Comparison of ENCODE assay signal across 9 mouse cellular contexts in the genomic region with DNA sequence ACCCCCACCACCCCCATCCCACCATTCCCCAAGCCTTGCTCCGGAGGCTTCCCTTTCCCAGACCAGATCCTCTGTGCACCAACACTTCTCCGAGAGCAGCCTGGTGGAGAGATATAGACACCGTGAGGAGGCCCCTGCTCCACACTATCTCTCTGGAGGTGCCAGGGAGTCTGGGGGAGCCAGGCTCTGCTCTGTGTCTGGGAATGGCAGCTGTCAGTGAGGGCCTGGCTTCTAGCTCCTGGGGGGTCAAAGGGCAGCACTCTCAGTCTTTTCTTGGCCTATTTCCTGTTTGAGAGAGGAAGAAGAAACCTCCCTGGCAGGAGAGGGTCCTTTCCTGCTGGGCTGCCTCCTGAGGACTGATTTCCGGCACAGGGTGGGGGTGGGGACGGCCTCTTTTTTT. TPM values are rescaled to one million over a fixed set of nuclear protein-coding genes. Genes with fewer than 3 reads are reported as not detected.
A peak's percentile ranks its signal among the peaks of the same experiment; 100 is the strongest.
DNase-seq lines count a peak whose midpoint lies in the region; ATAC-seq and TF ChIP-seq lines count a peak whose summit lies in the region.
"Had no signal": no experiment of that assay in that cellular context is flagged by ENCODE, and none has a peak within 500 bp of the region (broad histone marks: within the 10 kb centered on the region; RNA-seq: fewer than 3 reads in every experiment).

No protein-coding gene starts in this region.

- ATAC-seq in erythroblast, adult 5-6 weeks (replicated peaks; ENCODE audit: low FRiP score, poor library complexity, severe bottlenecking): no peak
- ATAC-seq in lung, postnatal 0 days: 0 out of 2 replicates have a peak, but pooled peaks have one; percentile 8
- ATAC-seq in intestine, postnatal 0 days: peak; percentile 31
- no peak for ATAC-seq in neural tube, embryonic 13.5 days (ENCODE audit: low read depth)

- no peaks in the 10 kb centered on the region for H3K27me3 ChIP-seq in erythroblast, embryonic 14.5 days (ENCODE audit: control insufficient read depth)
- H3K27me3 ChIP-seq in lung, postnatal 0 days (replicated peaks; ENCODE audit: insufficient read depth, low read length): no peaks in the 10 kb centered on the region
- no peaks in the 10 kb centered on the region for H3K27me3 ChIP-seq in intestine, postnatal 0 days (replicated peaks; ENCODE audit: control insufficient read depth, insufficient read depth, low read length)
- no peaks in the 10 kb centered on the region for H3K27me3 ChIP-seq in neural tube, embryonic 13.5 days

- TF ChIP-seq EP300 in lung, postnatal 0 days (IDR thresholded peaks at IDR 0.05): no peak

- H3K4me2 ChIP-seq in lung, postnatal 0 days (replicated peaks; ENCODE audit: low read depth, low read length): no peak overlapping the region
- peak overlapping the region; percentile 51 for H3K4me2 ChIP-seq in intestine, postnatal 0 days (replicated peaks; ENCODE audit: low read depth)
- no peak overlapping the region for H3K4me2 ChIP-seq in neural tube, embryonic 13.5 days

- H3K27ac ChIP-seq in lung, postnatal 0 days (ENCODE audit: low read length): peak overlapping the region; percentile 68
- H3K27ac ChIP-seq in intestine, postnatal 0 days (ENCODE audit: low read depth, low read length): peak overlapping the region; percentile 73
- H3K27ac ChIP-seq in neural tube, embryonic 13.5 days (replicated peaks): peak overlapping the region; percentile 42

- no peak overlapping the region for H3K9ac ChIP-seq in lung, postnatal 0 days (replicated peaks; ENCODE audit: low read depth)
- no peak overlapping the region for H3K9ac ChIP-seq in intestine, postnatal 0 days (ENCODE audit: low read depth, low read length)
- H3K9ac ChIP-seq in neural tube, embryonic 13.5 days: peak overlapping the region; percentile 45; the same call in 1 of the 2 replicates

- no peak for DNase-seq in lung, postnatal 0 days (ENCODE audit: low spot score)
- no peak for DNase-seq in lung, postnatal 4 days
- no peak for DNase-seq in right cerebral cortex, postnatal 10 days (ENCODE audit: low spot score in 2 of 2)
- no peak for DNase-seq in urinary bladder, postnatal 14 days (ENCODE audit: low spot score)

- H3K9me3 ChIP-seq in erythroblast, embryonic 14.5 days (ENCODE audit: control insufficient read depth, low read length): no peaks in the 10 kb centered on the region
- H3K9me3 ChIP-seq in lung, postnatal 0 days (ENCODE audit: low read length): no peaks in the 10 kb centered on the region
- no peaks in the 10 kb centered on the region for H3K9me3 ChIP-seq in intestine, postnatal 0 days (ENCODE audit: control insufficient read depth)
- H3K9me3 ChIP-seq in neural tube, embryonic 13.5 days: no peaks in the 10 kb centered on the region
- H3K9me3 ChIP-seq: megakaryocyte, embryonic 14.5 days had no signal

- TF ChIP-seq CTCF in lung, postnatal 0 days (IDR thresholded peaks at IDR 0.05): no peak
- no peak for TF ChIP-seq CTCF in intestine, postnatal 0 days (IDR thresholded peaks at IDR 0.05; ENCODE audit: low read depth)

- WGBS in lung, postnatal 0 days: 10% methylated on average over 5 of the region's 5 CpGs
- 14% methylated on average over 5 of the region's 5 CpGs for WGBS in intestine, postnatal 0 days
- WGBS in neural tube, embryonic 13.5 days: 26% methylated on average over 5 of the region's 5 CpGs

- peak overlapping the region; percentile 75 for H3K4me3 ChIP-seq in erythroblast, embryonic 14.5 days (replicated peaks)
- H3K4me3 ChIP-seq in lung, postnatal 0 days (ENCODE audit: low read depth, low read length): no peak overlapping the region
- H3K4me3 ChIP-seq in intestine, postnatal 0 days (ENCODE audit: low read depth, low read length): no peak overlapping the region
- no peak overlapping the region for H3K4me3 ChIP-seq in neural tube, embryonic 13.5 days
- H3K4me3 ChIP-seq: megakaryocyte, embryonic 14.5 days had no signal

- H3K4me1 ChIP-seq in erythroblast, embryonic 14.5 days (ENCODE audit: control insufficient read depth): peaks cover 92% of the 10 kb centered on the region
- peaks cover 13% of the 10 kb centered on the region; the same call in 1 of the 2 replicates for H3K4me1 ChIP-seq in lung, postnatal 0 days (ENCODE audit: insufficient read depth, low read depth, low read length)
- peaks cover 14% of the 10 kb centered on the region for H3K4me1 ChIP-seq in intestine, postnatal 0 days (replicated peaks; ENCODE audit: control insufficient read depth, insufficient read depth, low read length)
- peaks cover 48% of the 10 kb centered on the region for H3K4me1 ChIP-seq in neural tube, embryonic 13.5 days (replicated peaks)

- peaks cover 8% of the 10 kb centered on the region for H3K36me3 ChIP-seq in erythroblast, embryonic 14.5 days (ENCODE audit: control insufficient read depth)
- peaks cover 5% of the 10 kb centered on the region; the same call in 1 of the 2 replicates for H3K36me3 ChIP-seq in lung, postnatal 0 days (ENCODE audit: insufficient read depth, low read length)
- peaks cover 1% of the 10 kb centered on the region for H3K36me3 ChIP-seq in intestine, postnatal 0 days (ENCODE audit: control insufficient read depth, insufficient read depth)
- no peaks in the 10 kb centered on the region for H3K36me3 ChIP-seq in neural tube, embryonic 13.5 days

RNA-seq across cellular contexts. Expression of gene Ccdc102a, which starts 16.9 kb away (rescaled TPM):
- polyA plus RNA-seq in erythroblast, embryonic 14.5 days (2012): 0.02 and 0.06 TPM in 2 replicates
- total RNA-seq in erythroblast, adult 5-6 weeks (2015; ENCODE audit: low replicate concordance): not detected in 2 replicates
- 1.3 and 1.4 TPM in 2 replicates for total RNA-seq in erythroblast, adult 5-6 weeks (2017; ENCODE audit: low replicate concordance)
- polyA plus RNA-seq in lung, postnatal 0 days (2015; fragmentation: Nextera tagmentation; extraction: Ambion mirVana): 14.6 and 17.2 TPM in 2 replicates
- polyA plus RNA-seq in intestine, postnatal 0 days (2015; fragmentation: Nextera tagmentation; extraction: Ambion mirVana): 7.2 and 7.7 TPM in 2 replicates
- 8.1 and 10.1 TPM in 2 replicates for polyA plus RNA-seq in neural tube, embryonic 13.5 days (2015; fragmentation: Nextera tagmentation; extraction: Ambion mirVana)

RNA-seq across cellular contexts. Expression of gene Adgrg5, which starts 22.5 kb away (rescaled TPM):
- polyA plus RNA-seq in erythroblast, embryonic 14.5 days (2012): 0.03 TPM in 1 of 2 replicates, not detected in the other
- 0.19 and 1.0 TPM in 2 replicates for total RNA-seq in erythroblast, adult 5-6 weeks (2015; ENCODE audit: low replicate concordance)
- total RNA-seq in erythroblast, adult 5-6 weeks (2017; ENCODE audit: low replicate concordance): 0.85 TPM in 1 of 2 replicates, not detected in the other
- 0.19 and 0.31 TPM in 2 replicates for polyA plus RNA-seq in lung, postnatal 0 days (2015; fragmentation: Nextera tagmentation; extraction: Ambion mirVana)
- 1.3 and 1.5 TPM in 2 replicates for polyA plus RNA-seq in intestine, postnatal 0 days (2015; fragmentation: Nextera tagmentation; extraction: Ambion mirVana)
- 0.07 and 0.48 TPM in 2 replicates for polyA plus RNA-seq in neural tube, embryonic 13.5 days (2015; fragmentation: Nextera tagmentation; extraction: Ambion mirVana)

RNA-seq across cellular contexts. Expression of gene Dok4, which starts 24.9 kb away (rescaled TPM):
- 11.8 and 12.5 TPM in 2 replicates for polyA plus RNA-seq in erythroblast, embryonic 14.5 days (2012)
- 1.2 and 1.5 TPM in 2 replicates for total RNA-seq in erythroblast, adult 5-6 weeks (2015; ENCODE audit: low replicate concordance)
- total RNA-seq in erythroblast, adult 5-6 weeks (2017; ENCODE audit: low replicate concordance): 4.0 and 6.0 TPM in 2 replicates
- polyA plus RNA-seq in lung, postnatal 0 days (2015; fragmentation: Nextera tagmentation; extraction: Ambion mirVana): 42.7 and 47.5 TPM in 2 replicates
- 51.0 and 52.1 TPM in 2 replicates for polyA plus RNA-seq in intestine, postnatal 0 days (2015; fragmentation: Nextera tagmentation; extraction: Ambion mirVana)
- polyA plus RNA-seq in neural tube, embryonic 13.5 days (2015; fragmentation: Nextera tagmentation; extraction: Ambion mirVana): 80.2 and 103 TPM in 2 replicates

RNA-seq across cellular contexts. Expression of gene Polr2c, which starts 43.8 kb away (rescaled TPM):
- polyA plus RNA-seq in erythroblast, embryonic 14.5 days (2012): 3.5 and 4.1 TPM in 2 replicates
- 29.8 and 37.4 TPM in 2 replicates for total RNA-seq in erythroblast, adult 5-6 weeks (2015; ENCODE audit: low replicate concordance)
- total RNA-seq in erythroblast, adult 5-6 weeks (2017; ENCODE audit: low replicate concordance): 26.9 and 36.0 TPM in 2 replicates
- polyA plus RNA-seq in lung, postnatal 0 days (2015; fragmentation: Nextera tagmentation; extraction: Ambion mirVana): 98.4 and 103 TPM in 2 replicates
- 70.4 and 75.1 TPM in 2 replicates for polyA plus RNA-seq in intestine, postnatal 0 days (2015; fragmentation: Nextera tagmentation; extraction: Ambion mirVana)
- polyA plus RNA-seq in neural tube, embryonic 13.5 days (2015; fragmentation: Nextera tagmentation; extraction: Ambion mirVana): 116 and 125 TPM in 2 replicates

Comparison
In these comparisons a context has a peak if more than half of its experiments do, and no peak if none do; other contexts are left out.
1. ATAC-seq: peak in lung, postnatal 0 days (single experiment) and intestine, postnatal 0 days (single experiment); none in erythroblast, adult 5-6 weeks (single experiment) and neural tube, embryonic 13.5 days (single experiment).
2. Peak in every context shown above with its lines, with median percentiles within 50 percentile points of each other: H3K27ac ChIP-seq.